Mouse (Mus musculus) megakaryocyte progenitor cell, adult 5-6 weeks (primary cell): ENCODE results near the gene Spon1. TPM values are rescaled to one million over a fixed set of nuclear protein-coding genes. Genes with fewer than 3 reads are reported as not detected.

ENCODE experiments used
- ATAC-seq: replicated peaks from 2 replicates; pipeline ENCODE4 v1.8.0; 2016; ENCODE audit warnings: mild to moderate bottlenecking, moderate TSS enrichment, inconsistent platforms; ENCODE audit not compliant: poor library complexity
- total RNA-seq, 2 experiments: library from RNA; stranded (forward) in 1 of 2; stranded (reverse) in 1 of 2; fragments of 157-497, 149-512 nt in 1 of 2; fragments of 200-1000 nt in 1 of 2; gene quantifications; 2 replicates each; pipeline versions ENCODE4 v1.2.3 to v1.2.4; 2015 to 2017

Gene Spon1
- total RNA-seq, 2 experiments from 2014 or later = not detected

- ATAC-seq = peak; percentile 54
These were observed 71.4 kb downstream of the Spon1 start for GRCm38 (mm10) chr7:113837151-113837550.

- ATAC-seq = no peak
These were observed 73.6 kb downstream of the Spon1 start for GRCm38 (mm10) chr7:113839431-113839830.

GRCm38 (mm10) chr7:113841521-113841920 lies 75.7 kb downstream of the Spon1 start:
- ATAC-seq = no peak

DNA sequence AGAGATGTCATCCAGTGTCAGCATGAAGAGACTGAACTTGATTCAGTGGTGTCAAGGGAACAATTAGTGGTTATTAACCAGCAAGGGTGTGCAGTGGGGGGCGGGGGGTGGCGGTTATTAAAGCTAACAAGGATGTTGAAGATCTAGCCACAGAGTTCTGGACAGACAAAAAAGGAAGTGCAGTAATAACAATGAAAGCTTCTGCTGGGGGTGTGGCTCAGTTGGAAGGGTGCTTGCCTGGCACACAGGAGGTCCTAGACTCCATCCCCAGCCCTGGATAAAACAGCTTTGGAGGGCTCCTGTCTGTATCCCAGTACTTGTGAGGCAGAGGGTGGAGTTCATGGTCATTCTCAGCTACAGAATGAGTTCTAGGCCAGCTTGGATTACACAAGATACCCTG lies 77.4 kb downstream of the Spon1 start:
- peak; percentile 63 for ATAC-seq

- ATAC-seq = no peak
These were observed 79.4 kb downstream of the Spon1 start for GRCm38 (mm10) chr7:113845191-113845590.

DNA sequence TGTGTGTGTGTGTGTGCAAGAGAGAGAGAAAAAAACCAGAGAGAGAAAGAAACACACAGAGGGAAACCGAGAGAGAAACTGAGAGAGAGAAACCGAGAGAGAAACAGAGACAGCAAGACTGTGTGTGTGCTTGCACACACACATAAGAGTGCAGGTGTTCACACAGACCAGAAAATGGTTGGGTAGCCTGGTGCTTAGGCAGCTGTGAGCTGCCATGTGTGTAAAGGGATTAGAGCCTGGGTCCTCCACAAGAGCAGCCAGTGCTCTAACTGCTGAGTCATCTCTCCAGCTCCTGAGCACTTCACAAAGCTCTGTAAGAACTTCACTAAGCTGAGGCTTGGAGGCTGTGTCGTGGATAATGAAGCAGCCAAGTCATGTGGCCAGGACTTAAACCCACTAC lies 80.8 kb downstream of the Spon1 start:
- ATAC-seq = peak; percentile 70

DNA sequence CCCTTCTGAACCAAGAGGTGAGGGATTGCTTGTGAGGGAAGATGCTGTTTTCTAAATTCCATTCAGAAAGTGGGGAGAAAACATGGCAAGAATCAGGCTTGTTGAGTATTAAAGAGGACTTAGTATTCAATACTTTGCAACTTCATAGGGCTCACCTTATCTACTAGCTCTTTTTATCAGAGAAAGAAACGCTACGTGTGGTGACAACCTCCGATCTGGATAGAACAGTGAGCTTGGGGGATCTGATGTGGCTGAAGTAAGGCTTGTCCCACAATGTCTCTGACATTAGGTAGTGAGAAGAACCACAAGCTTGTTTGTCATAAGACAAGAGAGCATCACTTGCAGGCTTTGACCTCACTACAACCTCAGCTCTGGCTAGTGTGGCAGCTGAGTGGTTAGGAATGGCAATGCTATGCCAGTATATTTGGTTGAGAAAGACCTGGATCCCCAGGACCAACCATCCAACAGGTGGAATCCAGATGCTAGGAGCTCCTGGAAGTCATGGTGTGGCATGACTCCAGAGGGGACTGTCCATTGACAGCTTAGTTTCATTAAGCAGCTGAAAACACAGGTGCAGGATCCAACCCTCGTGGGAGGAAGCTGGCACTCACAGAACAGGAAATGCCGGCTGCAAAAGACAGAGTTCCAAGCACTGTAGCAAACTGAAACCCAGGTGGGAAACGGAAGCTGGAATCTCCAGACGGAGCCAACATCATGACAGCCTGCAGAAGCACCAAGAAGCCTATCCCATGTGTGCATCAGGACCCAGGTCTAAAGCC lies 81.4 kb downstream of the Spon1 start:
- peak; percentile 26; the same call in 1 of the 2 replicates for ATAC-seq

DNA sequence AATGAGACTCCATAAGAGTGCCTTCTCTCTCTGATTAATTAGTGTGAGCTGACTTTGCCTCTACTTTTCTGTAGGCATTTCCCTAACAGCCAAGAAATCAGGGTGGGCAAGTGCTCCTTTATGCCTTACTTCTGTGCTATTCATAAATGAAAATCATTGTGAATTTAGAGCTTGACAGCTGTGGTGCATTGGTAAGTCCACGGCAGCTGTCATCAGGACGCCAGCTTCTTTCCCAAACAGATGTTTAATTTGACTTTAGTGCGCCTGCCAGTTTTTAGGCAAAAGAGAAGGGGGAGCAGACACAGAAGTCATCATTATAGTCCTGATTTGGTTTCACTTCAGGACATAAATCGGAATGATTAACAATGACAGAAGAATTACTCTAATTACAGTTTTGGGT lies 84.6 kb downstream of the Spon1 start:
- ATAC-seq = no peak

GRCm38 (mm10) chr7:113855396-113855795 lies 89.6 kb downstream of the Spon1 start:
- peak; percentile 68 for ATAC-seq

DNA sequence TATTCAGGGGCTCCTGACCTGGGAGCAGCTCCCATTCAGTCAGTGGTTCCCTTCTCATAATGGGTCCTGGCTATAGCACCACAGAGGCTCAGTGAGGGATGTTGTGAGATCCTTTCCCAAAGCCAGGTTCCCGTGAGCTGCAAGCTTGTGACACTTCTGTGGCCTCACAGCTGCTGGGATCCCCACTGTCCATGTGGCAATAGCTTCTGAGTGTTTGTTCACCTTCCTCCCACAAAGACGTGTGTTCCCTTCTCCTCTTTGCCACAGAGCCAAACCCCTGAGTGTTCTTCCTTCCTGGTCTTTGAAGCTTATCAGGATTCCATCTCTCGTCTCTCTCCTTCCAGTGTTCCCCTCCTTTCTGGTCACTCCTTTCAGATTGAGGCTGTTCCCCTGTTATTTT lies 90.3 kb downstream of the Spon1 start:
- ATAC-seq = peak; percentile 85

GRCm38 (mm10) chr7:113859480-113859881 lies 93.7 kb downstream of the Spon1 start:
- no peak for ATAC-seq

- peak; percentile 88 for ATAC-seq
These were observed 96.2 kb downstream of the Spon1 start for GRCm38 (mm10) chr7:113861964-113862363.

- ATAC-seq = no peak
These were observed 107.0 kb downstream of the Spon1 start for GRCm38 (mm10) chr7:113872846-113873245.

DNA sequence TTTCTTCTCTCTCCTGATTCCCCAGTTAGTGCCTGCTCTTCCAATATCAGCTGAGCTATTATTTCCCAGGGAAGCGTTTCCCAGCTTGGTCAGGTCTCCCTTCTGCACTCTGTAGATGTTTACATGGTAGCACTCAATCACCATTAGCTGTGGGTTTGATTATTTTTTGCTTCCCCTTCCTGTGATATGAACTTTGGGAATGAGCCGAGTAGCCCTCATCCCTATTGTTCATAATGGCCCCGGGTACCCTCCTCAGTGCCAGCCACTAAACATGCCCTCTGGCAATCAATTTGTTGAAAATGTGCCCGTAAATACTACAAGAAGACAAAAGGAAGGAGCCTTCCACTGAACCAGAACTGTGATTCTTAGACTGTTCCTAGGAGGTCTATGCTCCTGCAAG lies 111.7 kb downstream of the Spon1 start:
- no peak for ATAC-seq

DNA sequence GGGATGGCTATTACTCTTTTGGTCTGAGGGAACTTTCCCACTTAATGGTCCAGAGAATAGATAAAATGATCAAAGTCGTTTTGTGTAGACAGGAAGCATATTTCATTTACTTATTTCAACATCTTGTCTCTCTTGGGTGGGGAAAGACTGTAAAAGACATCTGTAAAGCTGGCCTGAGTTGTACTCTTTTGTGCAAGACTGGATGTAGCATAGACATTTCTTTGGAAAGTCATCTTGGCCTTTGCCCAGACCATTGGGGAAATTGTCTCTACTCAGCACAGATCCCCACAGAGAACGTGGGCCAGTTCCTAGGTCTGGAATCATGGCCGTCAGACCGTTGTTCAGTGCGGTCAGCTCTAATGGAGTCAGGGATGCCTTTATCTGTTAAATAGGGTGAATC lies 112.1 kb downstream of the Spon1 start:
- no peak for ATAC-seq

DNA sequence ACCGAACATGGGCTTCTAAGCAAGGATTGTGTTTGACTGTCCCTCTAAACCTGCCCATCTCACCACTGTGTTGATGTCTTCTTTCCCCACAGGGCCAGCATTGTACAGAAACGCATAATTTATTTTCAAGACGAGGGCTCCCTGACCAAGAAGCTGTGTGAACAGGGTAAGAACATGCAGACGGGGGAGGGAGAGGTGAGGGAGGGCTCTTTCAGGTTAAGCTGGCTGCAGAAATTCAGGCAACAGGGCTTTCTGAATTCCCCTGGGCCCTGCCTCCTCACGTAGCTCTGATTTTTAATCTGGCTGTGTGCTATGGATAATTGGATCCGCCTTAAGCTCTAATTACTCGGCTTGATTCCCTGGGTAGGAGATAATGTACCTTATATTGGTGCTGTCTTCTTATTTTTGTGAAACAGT lies 113.3 kb downstream of the Spon1 start:
- ATAC-seq = no peak

- ATAC-seq = no peak
These were observed 114.2 kb downstream of the Spon1 start for GRCm38 (mm10) chr7:113880021-113880420.

- no peak for ATAC-seq
These were observed 125.0 kb downstream of the Spon1 start for GRCm38 (mm10) chr7:113890782-113891181.

DNA sequence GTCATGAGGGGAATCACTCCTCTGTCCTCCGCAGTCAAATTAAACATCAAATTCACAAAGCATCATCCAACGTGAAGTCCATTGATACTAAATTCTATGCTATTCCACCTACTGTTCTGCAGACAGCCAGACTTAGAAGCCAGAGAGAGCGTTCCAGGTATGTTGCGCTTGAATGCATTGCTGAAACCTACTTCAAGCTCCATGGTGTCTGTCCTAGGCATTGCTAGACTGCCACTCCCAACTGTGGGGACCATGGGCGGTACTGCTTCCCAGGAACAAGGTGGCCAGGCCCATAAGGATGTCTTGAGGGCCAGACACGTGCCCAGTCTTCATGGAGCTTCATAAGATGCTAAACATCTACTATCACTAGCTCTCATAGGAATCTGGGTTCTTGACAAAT lies 125.7 kb downstream of the Spon1 start:
- ATAC-seq = no peak

DNA sequence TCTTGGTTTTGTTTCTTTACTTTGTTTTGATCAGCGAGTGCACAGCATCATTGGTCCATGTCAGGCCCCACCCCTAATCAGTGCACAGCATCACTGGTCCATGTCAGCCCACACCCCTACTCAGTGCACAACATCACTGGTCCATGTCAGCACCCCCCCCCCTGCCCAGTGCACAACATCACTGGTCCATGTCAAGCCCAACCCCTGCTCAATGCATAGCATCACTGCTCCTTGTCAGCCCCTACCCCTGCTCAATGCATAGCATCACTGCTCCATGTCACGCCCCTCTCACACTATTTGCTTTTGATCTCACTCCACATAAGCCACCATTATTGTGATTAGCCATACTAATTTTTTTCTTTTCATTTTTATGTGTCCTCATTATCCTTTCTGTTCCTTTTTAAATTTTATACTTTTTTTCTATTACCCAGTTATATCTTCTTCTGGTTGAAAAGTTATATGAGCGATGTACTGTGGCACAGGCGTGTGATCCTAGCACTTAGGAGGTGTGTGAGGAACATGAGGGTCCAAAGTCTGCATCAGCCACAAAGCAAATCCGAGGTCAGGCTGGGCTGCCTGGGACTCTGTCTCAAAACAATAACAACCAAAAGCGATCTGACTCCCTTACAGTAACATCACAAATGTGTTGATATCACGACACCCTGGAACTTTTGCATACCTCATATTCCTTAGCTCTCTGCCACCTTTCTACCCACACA lies 128.3 kb downstream of the Spon1 start:
- ATAC-seq = no peak

DNA sequence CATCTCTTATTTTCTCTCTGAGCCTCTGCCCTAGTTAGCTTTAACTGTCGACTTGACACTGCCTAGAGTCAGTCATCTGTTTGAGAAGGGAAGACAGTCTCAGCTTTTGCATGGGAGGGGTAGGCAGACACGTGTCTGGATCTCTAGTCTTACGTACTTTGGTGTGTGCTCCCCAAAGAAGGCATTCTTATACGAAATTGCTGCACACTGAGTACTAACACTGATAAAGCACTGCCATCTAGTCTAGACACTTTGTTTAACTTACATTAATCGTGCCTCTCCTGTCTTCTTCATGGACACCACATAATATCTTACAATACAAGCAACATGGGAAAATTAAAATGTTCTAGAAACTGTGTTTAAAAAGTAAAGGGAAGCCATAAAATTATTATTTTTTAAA lies 129.5 kb downstream of the Spon1 start:
- no peak for ATAC-seq

DNA sequence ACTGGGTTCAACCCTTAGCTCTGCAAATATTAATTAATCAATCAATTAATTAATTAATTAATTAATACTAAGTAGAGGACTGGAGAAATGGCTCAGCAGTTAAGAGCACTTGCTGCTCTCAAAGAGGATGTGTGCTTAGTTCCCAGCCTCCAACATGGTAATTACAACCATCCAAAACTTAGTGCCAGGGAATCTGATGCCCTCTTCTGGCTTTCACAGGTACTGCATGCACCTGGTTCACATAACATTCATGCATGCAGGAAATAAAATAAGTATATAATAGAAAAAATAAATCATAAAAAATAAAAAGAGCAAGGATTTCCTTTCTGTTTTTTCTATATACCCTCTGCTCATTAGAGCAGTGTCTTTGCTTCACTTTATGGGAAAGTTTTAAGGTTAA lies 132.6 kb downstream of the Spon1 start:
- no peak for ATAC-seq
